Mouse (Mus musculus): ENCODE measurements at regions not wholly inside any gene's neighbourhood (a gene's known extent, or its start where the extent isn't known, plus 50 kb on each side); places are given as distances from the start of the nearest gene placed in this dataset.

GRCm38 (mm10) chr19:26938911-26939310 lies 53.2 kb downstream of the Gm815 start:
- no peak for DNase-seq (ENCODE audit: low spot score in 2 of 2)

DNA sequence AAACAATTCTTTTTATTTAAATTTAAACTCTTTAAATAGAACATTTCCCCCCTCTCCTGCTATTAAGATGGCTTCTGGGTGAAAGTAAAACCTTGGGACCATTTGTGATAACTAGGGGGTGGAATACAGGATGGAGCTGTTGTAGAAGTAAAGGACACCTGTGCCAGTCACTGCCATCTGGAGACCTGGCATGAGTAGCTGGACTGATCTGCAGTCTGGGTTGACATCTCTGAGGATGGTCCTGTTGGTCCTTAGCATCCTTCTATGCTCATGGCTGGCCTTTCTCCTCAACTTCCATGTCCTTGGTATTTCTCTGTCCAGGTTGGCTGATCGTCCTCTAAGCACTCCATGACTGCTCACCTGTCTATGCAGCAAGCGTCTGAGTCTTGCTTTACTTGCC lies 58.3 kb downstream of the Gm815 start:
- DNase-seq (ENCODE audit: low spot score in 2 of 2): no peak

DNA sequence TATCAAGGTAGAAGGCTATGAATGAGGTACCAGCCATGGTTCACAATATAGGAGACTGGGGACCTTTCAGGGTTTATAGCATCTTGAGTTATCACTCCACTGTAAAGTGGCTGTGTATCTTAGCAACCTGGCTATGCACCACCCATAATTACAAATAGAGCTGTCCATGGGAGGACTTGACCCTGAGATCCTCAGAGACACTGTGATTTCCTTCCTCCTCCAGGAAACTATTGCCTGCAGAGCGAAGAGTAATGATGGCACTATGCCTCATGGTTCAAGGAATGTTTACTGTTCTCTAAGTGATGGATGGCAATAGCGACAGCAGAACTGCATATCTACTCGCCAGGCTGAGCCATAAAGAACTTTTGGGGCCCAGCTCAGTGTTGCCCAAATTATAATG lies 60.9 kb downstream of the Gm815 start:
- DNase-seq (ENCODE audit: low spot score in 2 of 2): no peak

GRCm38 (mm10) chr19:26948479-26948878 lies 62.8 kb downstream of the Gm815 start:
- no peak for DNase-seq (ENCODE audit: low spot score in 2 of 2)

GRCm38 (mm10) chr19:26949153-26949552 lies 63.5 kb downstream of the Gm815 start:
- no peak for DNase-seq (ENCODE audit: low spot score in 2 of 2)

DNA sequence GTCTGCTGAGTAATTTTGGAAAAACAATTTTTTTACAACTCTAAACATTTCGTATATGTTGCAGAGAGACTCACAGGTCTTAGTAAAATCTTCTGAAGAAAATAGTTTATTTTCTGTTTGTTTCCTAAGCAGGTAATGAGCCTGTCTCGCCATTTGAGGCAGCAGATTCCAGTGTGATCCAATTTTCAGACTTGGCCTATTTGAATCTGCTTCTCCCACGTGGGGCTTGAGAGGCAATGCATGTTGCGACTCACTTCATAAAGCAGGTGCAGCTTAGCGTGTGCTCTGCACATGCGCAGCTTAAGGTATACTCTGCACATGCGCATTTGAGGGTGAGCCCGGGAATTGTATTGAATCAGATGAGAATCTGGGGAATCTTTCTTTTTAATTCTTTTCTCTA lies 67.7 kb downstream of the Gm815 start:
- DNase-seq (ENCODE audit: low spot score in 2 of 2): no peak

DNA sequence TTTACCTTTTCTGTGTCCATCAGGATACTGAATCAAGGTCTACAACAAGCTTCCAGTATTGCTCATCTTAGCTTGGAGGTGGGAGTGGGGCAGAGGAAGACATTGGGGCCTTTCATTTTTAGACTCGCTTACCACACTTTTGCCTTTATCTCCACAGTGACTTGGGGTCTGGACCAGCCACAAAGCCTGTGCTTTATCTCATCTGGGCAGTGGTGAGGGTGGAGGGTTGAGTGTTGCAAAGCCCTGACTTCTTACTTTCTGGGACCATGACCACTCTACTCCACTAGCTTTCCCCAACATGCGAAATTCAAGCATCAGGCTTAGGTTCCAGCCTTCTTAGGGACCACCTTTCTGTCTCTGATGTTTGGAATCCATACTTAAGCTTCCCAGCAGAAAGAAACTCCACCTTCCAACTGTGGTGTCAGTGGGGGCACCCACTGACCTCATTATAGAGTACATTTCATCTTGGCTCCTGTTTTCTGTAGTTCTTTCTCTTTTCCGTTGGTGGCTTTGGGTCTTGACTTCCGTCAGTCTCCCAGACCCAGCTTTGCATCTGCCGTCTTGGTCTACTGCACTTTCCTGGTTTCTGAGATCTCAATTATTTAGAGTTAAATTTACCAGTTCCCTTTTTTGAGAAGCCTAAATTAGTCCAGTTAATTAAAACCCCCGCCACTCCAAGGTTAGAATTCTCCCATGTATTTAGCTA lies 80.5 kb downstream of the Gm815 start:
- no peak for DNase-seq (ENCODE audit: low spot score in 2 of 2)

DNA sequence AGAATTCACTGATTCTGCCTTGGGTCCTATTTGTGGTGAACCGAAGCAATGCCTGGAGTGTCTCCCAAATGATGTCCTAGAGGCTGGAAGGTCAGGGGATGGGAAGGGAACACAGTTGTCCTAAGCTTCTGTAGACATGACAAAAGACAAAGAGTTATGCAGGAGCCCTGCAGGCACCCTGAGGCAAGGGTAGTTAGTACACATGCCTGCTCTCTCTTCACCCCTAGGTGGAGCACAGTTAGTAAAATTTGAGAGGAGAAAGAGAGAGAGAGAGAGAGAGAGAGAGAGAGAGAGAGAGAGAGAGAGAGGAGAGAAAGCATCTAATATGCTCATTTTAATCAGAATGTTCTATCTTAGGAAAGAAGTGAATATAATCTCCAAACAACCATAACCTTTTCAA lies 87.4 kb downstream of the Gm815 start:
- no peak for DNase-seq (ENCODE audit: low spot score in 2 of 2)

DNA sequence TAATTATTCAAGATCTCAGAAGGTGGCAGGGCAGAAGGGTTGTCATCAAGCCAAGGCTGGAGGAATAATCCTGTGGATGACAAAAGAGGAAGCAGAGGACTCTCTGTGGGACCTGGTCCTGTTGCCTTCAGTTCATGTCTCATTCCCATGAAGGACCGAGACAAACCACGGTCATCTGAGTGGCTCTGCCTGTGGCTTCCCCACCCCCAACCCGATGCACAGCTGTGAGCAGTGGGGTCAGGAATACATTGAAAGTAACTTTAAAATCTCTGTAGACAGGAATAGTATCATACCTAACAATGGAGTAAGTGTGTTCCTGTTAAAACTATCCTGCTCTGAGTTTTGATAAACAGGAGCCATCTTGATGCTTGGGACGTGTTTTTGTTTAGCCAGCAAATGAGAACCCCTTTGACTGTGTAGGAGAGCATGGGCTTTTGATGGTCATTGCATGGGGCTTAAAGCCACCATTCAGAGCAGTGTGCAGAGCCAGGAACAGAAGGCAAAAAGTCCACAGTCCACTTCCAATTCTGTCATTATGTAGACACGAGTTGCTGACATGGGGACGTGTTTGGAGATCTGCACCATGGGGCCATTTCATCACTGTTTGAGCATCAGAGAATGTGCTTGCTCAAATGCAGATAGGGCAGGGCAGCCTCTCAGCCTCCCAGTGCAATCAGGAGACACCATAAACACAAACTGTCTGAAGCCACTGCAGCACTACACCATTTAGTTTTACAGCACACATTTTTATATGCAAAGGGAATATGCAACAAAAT lies 88.3 kb downstream of the Gm815 start:
- DNase-seq (ENCODE audit: low spot score in 2 of 2): no peak

DNA sequence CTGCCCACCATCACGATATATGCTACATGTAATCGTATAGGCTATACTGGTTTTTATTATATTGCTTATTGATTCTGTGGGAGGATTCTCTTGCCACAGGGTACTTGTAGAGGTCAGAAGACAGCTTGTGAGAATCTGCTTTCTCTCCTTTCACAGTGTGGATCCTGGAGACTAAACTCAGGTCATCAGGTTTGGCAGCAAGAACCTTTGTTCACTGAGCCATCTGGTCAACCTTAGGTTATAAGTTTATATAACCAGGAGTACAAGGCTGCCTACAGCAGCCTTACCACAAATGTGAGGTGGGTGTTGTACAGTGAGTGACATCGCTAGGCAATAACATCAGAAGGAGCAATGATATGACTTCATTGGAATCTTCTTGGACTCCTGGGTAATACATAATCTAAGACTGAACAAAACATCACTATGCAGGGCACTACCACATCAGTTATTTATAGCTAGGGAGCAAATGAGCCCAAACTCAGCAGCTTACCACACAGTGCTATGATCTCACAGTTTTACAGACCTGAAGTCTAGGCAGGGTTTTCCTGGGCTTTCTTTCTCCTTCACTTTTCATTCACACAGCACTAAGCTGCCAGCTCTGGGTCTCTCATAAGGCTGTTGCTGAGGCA lies 89.0 kb downstream of the Gm815 start:
- DNase-seq (ENCODE audit: low spot score in 2 of 2): no peak

GRCm38 (mm10) chr19:26976604-26977322 lies 91.1 kb downstream of the Gm815 start:
- DNase-seq (ENCODE audit: low spot score in 2 of 2): no peak

GRCm38 (mm10) chr19:26977887-26978639 lies 92.4 kb downstream of the Gm815 start:
- DNase-seq (ENCODE audit: low spot score in 2 of 2): no peak

DNA sequence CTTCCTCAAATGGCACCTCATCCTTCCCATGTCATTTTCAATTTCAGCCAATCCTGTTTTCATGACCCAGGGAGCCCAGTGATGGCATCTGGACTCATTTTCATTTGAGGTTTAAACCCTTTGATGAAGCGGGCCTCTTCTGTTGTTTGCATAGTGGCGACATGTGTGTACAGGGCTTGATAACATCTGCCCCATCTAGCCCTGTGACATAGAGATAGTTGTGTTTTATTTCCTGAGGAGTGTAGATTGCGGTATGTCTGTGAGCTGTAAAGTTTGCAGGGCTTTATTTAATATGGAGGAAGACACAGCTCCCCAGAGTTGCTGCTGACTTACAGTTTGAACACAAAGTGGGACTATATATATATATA lies 92.9 kb downstream of the Gm815 start:
- no peak for DNase-seq (ENCODE audit: low spot score in 2 of 2)

DNA sequence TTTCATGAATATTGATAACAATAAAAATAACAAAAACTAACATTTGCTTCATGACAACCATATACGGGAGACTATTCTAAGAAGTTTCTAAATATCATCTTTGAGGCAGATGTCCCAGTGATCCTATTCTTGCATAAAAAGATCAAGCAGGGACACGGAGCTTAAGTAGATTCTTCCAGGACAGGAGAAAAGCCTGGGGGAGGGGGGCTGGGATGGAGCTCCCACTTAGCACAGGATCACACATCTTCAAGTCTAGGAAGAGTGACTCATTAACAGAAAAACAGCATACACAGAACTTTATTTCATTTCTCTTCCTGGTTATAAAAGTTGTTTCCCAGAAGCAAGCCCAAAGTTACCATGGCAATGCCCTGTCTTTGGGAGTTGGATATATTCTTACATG lies 93.6 kb downstream of the Gm815 start:
- no peak for DNase-seq (ENCODE audit: low spot score in 2 of 2)

DNA sequence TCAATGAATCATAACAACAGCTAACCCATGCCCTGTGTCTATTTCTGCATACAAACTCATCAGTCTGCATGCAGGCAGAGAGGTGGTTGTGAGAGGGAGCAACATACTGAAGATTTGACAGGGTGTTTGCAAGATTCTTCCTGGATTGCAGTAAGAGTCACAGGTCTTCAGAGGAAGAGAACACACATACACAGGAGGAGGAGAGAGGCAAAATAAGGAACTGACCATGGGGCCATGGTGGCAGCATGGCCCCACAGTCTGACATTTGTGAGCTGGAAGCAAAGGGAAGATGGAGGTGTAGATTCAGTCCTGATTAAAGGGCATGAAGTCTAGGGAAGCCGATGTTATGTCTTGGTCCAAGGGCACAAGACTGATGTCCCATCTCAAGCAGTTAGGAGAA lies 101.0 kb downstream of the Gm815 start:
- DNase-seq (ENCODE audit: low spot score in 2 of 2): no peak

GRCm38 (mm10) chr19:26987197-26987596 lies 101.5 kb downstream of the Gm815 start:
- DNase-seq (ENCODE audit: low spot score in 2 of 2): no peak

- no peak for DNase-seq (ENCODE audit: low spot score in 2 of 2)
Observed at GRCm38 (mm10) chr19:26987909-26988456, 102.3 kb downstream of the Gm815 start.

DNA sequence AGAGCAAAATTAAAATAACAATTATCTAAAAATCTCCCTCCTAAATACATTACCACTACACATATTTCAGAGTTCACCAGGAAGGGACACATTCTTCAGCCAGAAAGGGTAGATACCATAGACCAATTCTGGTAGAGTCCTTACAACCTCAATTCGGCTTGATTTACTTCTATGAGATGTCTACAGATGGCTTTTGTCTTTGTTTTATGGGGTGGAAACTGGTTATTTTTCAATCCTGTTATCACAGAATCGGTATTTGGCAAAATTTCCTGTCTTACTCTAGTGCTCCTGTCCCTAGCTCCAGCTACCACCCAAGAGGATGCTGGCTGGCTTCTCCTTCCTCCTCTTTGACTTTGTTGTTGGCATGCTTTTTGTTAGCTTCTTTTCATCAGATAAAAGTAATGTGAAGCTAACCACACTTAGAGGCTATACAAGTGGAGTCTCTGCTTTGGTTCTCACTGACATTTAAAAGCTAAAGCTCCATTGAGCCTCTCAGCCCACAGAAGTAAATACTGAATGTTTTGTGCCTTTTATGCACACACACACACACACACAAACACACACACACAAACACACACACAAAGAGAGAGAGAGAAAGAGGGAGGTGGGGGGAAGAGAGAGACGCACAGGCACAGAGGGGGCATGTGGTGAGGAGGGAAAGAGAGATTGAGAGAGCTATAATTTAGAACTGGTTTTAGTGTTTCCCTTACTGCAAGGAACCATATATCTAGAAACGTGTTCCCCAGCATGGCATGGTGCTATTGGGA lies 109.1 kb downstream of the Gm815 start:
- DNase-seq (ENCODE audit: low spot score in 2 of 2): no peak

- DNase-seq (ENCODE audit: low spot score in 2 of 2): no peak
Observed at GRCm38 (mm10) chr19:26999596-26999995, 113.9 kb downstream of the Gm815 start.

DNA sequence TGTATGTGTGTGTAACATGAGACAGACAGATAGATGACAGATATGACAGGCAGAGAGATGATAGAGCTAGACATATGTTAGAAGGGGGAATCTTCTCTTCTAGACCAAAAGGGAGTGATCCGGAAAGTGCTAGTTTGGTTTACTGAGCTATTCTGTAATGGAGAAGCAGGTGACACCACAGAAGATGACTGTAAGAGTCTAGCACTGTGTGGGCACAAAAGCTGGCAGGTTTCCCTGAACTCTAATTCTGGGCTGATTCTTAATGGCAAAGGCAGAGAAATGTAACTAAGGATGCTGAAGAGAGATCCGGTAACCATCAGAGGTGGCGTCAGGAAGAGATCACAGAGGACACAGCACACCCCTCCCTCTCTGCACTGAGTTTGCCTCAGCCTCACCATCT lies 136.2 kb downstream of the Gm815 start:
- DNase-seq (ENCODE audit: low spot score in 2 of 2): no peak

DNA sequence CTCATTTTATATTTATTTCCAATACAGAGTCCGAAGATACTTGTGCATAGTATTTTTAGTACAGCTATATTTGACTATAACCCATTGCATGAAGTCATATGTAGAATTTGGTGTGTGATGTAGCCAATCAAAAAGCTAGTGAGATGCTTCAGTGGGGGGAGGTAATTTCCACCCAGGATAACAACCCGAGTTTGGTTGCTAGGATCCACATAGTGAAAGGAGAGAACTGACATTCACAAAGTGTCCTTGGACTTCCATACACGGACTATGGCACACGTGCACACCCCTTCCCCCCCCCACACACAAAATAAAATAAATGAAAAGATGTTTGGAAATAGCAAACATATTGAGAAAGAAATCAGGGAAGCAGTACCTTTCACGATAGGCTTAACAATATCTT lies 137.2 kb downstream of the Gm815 start:
- DNase-seq (ENCODE audit: low spot score in 2 of 2): no peak

Measured in spleen, postnatal 10 days (tissue).